Mouse (Mus musculus) yolk sac, embryonic 10.5 days (tissue): Measurements from ENCODE around the gene Gm26602.

Source experiments
- DNase-seq: peaks from one replicate; pipeline ENCODE4 v3.0.0-alpha.2; 2017; ENCODE audit warnings: low spot score

Gene Gm26602

DNA sequence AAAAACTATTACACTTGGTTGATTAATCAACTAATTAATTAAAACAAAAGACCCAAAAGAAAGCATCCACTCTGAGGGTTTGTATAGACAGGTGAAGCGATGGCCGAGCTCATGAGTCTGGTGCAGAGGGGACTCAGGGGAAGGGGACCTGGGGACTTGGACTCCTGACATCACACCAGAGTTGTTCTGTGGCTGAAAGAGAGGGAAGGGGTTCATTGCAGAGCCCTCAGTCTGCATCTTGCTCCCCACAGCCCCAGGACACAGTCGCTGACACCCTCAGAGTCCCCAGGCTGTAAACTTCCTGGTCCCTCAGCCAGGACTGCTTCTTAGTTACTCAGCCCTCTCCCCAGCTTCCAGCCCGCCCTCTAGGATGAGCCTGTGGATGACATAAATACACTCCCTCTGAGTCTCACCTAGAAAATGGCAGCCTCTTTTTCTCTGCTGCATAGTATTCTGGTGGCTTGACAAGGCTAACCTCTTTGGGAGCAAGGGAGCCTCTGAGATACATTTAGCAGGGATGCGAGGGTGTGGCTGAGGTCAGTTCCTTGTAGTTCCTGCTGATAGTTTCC, 7.0 kb downstream of the Gm26602 start:
- no peak for DNase-seq

GRCm38 (mm10) chr10:79918231-79919078, 7.8 kb downstream of the Gm26602 start:
- DNase-seq, result no peak

GRCm38 (mm10) chr10:79919251-79919849, 8.7 kb downstream of the Gm26602 start:
- no peak for DNase-seq

- no peak for DNase-seq
Measured at GRCm38 (mm10) chr10:79920056-79920890, 9.6 kb downstream of the Gm26602 start.

- DNase-seq, result no peak
Measured at GRCm38 (mm10) chr10:79920958-79921535, 10.4 kb downstream of the Gm26602 start, which contains the start of gene R3hdm4. Gene R3hdm4 (minus strand): TSS chr10:79921208.

- DNase-seq, result no peak
Measured at GRCm38 (mm10) chr10:79921572-79921971, 10.9 kb downstream of the Gm26602 start.

DNA sequence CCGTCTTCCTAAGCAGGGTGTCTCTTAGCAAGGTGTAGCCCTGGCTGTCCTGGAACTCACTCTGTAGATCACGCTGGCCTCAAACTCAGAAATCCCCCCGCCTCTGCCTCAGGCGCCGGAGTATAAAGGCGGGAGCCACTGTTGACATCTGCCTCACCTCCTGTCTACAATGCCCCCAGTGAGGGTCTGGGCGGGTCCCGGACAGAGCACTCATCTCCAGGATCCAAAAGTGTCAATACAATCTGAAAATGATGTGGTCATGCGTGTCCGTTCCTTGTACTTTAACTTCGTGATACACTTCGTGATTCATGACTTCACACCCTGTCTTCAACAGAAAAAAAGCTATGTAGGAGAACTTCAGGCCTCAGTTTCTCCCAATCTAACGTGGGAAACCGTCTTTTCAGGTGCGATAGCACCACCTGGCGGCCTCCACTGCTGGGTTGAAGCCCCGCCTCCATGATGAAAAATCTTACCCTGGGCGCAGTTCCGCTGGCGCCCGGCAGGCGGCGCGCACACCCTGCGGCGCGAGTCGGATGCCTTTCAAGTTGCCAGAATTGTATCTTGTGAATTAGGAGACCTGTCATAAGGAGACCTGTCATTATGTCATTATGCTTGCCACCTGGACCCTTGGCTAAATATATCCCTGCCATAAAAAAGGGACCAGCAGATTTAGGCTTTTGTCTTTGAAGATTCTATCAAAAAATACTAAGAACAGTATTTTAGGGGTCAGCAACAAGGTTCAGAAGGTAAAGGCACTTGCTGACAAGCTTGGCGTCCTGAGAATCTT, 14.5 kb downstream of the Gm26602 start:
- DNase-seq, result peak; percentile 85

DNA sequence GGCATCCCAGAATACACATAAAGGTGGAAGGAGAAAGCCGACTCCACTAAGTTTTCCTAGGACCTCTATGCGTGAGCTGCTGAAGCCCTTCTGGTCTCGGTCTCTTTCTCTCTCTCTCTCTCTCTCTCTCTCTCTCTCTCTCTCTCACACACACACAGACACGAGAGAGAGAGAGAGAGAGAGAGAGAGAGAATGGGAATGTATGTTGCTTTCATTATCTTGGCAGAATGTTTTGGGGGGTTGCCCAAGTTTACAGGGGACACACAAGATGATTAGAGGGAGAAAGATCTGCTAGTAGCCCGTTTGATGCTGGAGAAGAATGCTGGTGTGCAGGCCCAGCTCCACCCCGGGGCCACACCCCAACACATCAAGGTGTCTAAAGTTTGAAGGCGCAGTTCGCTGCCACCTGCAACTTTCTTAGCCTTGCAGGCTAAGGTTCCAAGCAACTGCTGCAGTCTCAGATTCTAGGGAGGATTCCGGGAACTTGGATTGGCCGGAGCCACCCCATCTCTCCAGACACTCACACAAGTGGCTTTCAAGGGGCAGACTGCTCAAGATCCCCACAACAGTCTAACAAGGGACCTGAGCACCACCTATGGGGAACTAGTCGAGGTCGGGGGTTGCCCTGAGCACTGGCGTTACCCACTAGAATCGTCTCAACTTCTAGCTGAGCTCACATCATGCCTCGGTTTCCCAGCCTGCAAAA, 15.3 kb downstream of the Gm26602 start:
- peak; percentile 41 for DNase-seq

DNA sequence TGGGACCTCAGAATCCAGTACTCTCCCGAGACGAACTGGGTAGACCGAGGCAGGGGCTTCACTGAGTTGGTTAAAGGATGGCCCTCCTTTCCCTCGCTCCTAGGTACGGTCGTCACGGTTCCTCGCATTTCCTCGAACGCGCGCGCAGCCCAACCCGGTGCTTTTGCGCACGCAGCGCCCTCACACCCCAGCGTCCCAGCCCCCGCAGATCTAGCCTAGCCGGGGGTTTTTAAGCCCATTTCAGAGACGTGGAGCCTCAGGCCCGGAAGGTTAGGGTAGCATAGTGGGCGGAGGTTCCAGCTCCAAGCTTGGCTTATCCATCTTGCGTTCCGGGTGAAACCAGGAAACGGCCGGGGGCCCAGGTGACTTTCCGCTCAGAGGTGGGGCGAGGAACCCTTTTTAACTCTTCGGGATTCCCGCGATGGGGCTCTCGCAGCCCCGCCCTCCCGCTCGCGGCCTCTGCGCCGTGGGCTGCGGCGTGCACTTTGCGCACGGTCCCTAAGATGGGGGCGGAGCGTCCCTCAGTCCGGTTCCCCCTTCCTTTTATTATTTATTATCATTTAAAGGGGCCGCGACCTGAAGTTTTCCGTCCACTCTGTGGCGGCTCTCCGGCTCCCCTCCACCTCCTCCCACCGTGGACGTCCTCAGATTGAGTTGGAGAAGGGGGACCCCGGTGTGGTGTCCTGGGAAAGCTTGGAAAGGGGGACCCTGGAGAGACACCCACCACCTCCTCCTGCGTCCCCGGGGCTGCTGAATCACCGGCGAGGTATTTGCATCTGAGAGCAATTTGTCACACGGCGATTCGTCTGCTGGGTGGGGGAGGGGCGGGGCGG, 16.1 kb downstream of the Gm26602 start, which contains the start of gene Arid3a:
Arid3a (plus strand) TSS at position 553 of the 833 bp plus-strand sequence.
- peak; percentile 96 for DNase-seq

DNA sequence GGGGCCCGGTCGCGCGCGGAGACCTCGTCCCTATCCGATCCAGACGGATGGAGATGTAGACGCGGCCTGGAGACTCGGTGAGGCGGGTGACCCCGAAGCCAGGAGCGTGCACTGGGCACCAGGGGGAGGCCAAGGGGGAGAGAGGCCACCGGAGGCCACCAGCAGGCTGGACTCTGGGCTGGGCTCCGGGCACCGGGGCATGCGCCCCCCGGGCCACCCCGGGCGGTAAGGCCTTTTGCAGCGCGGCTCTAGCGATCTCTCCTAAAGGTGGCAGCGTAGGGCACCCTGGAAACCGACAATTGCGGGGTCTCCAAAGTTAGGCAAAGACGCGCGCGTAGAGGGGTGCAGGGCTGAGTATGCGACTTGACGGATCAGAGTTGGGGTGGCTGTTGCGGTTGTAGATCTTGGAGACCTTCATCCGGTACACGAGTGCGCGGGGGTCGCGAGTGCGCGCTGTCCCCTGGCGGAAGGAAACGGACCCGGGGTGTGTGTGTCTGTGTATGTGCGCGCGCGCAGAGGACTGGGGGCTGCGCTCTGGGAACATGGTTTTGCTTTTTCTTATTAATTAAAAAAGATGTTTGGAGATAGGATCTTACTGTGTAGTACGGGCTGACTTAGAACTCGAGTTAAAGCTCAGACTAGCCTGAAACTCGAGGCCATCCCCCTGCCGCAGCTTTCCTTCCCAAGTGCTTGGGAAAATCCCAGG, 16.8 kb downstream of the Gm26602 start:
- peak; percentile 69 for DNase-seq

DNA sequence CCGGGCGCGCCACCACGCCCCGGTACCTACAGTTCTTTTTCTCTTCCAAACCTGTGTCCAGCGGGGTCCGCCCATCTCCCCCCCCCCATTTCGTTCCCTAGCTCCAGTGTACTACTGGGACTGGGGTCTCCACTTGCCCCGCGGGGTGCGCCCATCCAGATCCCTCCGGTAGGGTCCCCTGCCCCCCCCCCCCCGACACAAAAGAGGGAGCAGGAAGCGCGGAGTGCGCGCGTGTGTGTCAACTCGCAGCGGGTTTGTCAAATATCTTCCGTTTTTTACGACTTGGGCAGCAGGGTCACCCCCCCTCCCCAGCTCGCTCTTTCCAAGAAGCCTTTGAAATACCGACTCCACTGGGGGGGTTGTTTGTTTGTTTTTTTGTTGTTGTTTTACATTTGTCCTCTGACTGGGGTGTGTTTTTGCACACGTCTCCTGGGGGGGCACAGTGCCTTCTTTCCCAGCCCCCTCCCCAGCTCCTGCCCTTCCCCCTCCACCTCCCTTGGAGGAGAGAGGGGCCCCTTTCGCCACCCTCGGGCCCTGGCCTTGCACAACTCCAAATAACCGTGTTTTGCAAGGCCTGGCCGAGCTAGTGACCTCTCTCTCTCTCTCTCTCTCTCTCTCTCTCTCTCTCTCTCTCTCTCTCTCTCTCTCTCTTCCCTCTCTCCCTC, 17.5 kb downstream of the Gm26602 start:
- peak; percentile 87 for DNase-seq

DNA sequence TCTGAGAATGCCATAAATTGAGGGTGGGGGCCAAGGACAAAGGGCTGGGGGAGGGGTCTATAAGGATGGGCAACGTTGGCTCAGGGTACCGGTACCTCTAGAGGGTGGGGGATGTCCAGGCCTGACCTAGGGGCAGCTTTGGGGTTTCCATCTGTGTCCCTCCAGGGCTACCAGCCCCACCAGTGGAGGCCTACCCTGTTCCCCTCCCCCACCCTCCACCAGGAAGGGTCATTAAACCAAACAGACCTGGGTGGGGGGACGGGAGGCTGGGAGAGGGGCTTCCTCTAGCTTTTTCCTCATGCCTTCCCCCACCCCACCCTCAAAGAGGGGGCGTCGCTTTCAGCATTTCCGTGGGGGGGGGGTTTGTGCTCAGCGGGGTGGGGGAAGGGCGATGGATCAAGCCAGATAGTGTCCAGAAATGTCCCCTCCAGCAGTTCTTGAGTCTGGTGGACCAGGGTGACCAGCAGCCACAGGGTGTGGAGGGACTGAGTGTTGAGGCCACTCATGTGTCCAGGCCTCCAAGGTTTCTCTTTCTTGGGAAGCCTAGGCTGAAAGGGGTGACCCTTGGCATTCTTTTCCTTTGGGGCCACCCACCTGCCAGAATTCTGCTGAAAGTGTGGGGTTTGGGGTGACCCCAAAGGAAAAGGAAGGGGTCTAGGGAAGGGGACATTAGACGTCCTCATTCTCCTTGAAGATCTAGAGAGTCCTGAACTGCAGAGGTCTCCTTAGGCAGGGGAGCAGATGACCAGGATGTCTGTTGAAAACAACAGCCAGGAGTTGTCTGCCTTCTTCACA, 18.4 kb downstream of the Gm26602 start:
- DNase-seq, result no peak

GRCm38 (mm10) chr10:79929967-79930825, 19.5 kb downstream of the Gm26602 start:
- DNase-seq, result no peak

GRCm38 (mm10) chr10:79930826-79931186, 20.1 kb downstream of the Gm26602 start:
- no peak for DNase-seq

- DNase-seq, result no peak
Measured at GRCm38 (mm10) chr10:79931797-79932196, 21.1 kb downstream of the Gm26602 start.

- DNase-seq, result peak; percentile 60
Measured at GRCm38 (mm10) chr10:79932736-79933135, 22.1 kb downstream of the Gm26602 start.
